Mouse (Mus musculus): ENCODE data around the gene Zfp846.
"Not testable (repeated sequence)": the region's sequence is repeated elsewhere in the genome, so short reads cannot be mapped to it uniquely, and the experiment has no call there.

DNA sequence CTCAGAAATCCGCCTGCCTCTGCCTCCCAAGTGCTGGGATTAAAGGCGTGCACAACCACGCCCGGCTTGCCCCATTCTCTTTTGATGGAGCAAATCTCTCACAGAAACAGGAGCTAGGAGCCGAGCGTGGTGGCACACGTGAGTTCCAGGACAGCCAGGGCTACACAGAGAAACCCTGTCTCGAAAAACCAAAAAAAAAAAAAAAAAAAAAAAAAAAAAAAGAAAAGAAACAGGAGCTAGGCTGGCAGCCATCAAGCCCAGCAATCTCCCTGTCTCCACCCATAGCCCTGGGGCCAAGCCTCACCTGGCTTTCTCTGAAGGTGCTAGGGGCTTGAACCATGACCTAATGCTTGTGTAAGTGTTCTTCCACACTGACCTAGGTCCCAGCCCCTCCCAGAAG, 54.6 kb downstream of the Zfp846 start:
- TF ChIP-seq CTCF, EP300 (IDR thresholded peaks at IDR 0.05): not testable (repeated sequence)
